Mouse (Mus musculus): Measurements from ENCODE around the gene Myd88. TPM values are rescaled to one million over a fixed set of nuclear protein-coding genes. Genes with fewer than 3 reads are reported as not detected.

Gene Myd88
- total RNA-seq, 2 experiments from 2014 or later, result 14.8 to 15.5 TPM

DNA sequence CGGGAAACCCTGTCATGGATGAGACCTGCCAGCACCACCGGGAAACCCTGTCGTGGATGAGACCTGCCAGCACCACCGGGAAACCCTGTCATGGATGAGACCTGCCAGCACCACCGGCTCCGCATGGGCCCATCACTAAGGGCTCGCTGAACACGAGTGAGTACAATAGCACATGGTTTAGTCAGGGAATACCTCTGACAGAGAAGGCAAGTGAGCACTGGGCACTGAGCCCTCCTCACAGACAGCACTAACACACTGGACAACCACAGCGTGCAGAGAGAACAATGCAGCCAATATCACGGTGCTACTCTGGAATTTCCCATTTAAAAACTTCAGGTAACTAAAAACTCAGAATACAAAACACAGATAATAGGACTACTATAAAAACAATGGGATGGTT is 28.1 kb downstream of the Myd88 start:
- intact Hi-C loops (cut with DNase I), result no loop called here
- no peak for DNase-seq

DNA sequence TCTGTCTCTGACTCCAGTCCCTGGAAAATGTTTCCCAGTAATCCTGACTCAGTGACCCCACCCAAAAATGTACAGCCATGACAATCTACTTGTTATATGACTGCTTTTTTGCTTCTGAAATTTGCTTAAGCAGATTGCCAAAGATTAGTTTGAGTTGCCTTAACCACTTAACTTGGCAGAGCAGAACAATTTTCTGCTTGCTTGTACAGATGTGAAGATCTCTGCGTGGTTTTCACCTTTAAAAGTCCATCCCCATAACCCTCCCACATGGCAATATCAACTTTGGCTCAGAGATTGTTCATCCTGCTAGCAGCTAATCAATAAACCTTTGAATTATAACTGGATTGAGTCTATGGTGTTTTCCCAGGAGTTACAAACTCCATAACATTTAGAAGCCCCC is 32.1 kb downstream of the Myd88 start:
- intact Hi-C loops (cut with DNase I), result no loop called here
- no peak for DNase-seq

DNA sequence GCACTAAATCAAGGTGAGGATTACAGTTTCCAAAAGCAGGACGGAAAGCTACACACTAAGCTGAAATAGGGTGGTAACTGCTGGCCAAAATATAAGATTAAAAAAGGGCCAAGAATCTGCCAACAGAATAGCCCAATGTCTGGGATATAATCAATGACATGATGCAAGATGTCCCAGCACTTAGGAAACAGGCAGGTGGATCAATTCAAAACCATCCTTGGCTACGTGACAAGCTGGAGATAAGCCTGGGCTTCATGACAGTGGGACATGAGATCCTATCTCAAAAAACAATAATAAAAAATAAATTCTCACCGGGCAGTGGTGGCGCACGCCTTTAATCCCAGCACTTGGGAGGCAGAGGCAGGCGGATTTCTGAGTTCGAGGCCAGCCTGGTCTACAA is 35.3 kb downstream of the Myd88 start:
- intact Hi-C loops (cut with DNase I), result no loop called here
- DNase-seq, result no peak

DNA sequence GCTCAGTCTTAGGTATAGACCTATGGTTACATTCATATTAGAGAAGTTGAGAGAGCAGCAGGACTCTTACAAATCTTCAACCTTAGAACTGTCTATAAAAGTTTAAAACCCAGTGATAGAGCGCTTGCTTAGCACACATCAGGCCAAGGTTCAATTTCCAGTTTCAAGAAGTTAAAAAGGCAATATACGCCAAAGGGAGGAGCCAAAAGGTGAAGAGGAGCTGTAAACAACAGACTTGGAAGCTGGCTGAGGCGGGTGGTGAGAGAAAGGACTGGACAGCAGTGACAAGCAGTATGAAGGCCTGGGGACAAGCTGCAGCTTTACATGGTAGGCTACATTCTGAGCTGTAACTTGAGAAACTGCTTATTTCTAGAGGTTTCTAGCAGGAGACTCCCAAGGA is 42.6 kb downstream of the Myd88 start:
- DNase-seq, result no peak
- intact Hi-C loops (cut with DNase I), result no loop called here

DNA sequence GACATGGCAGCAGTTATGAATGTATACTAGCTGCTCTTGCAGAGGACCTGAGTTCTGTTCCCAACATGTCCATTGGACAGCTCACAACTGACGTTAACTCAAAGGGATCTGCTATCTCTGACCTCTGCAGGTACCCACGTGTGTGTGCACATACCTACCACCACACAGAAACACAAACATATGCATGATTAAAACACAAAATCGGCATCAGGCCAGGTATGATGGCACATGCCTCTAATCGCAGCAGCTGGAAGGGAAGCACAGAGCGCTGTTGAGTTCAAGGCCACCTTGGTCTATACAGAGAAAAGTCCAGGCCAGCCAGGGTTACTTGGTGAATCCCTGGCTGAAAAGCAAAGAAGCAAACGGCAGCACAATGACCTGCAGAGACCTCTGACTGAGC is 43.5 kb downstream of the Myd88 start:
- intact Hi-C loops (cut with DNase I), result no loop called here
- no peak for DNase-seq

DNA sequence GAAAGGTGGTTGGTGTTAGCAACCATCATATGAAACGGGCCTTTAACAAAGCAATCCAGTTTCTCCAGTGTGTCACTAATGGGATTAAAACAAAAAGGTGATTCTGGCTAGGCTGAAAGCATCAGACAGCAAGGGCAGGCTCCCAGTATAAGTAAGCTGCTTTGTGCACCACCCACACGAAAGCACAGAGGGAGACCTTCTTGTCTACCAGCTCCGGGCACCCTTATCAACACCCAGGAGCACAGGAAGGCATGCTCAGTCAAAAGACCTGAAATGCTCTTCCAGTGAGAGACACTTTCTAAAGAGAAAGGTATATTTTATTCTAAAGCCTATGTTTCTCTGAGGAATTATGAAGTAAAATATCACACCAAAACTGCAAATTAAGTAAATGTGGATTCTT is 50.4 kb downstream of the Myd88 start:
- no peak for DNase-seq

More for the DNA sequence above, 50.4 kb downstream of the Myd88 start:
- intact Hi-C loops (cut with DNase I), result no loop called here

Other genes with a start within 250 kb of the Myd88 start
- 10 to 100 TPM; 18.2 to 20.3 TPM for gene Plcd1, start 247.9 kb downstream of the Myd88 start, total RNA-seq (2021)
- under 1 TPM; 0.14 to 0.31 TPM for gene Dlec1, start 238.9 kb downstream of the Myd88 start, total RNA-seq (2021)
- gene Acaa1b, start 184.3 kb downstream of the Myd88 start, total RNA-seq (2021), result 1 to 10 TPM; 1.4 to 3.4 TPM
- gene Gm47289, start 182.2 kb downstream of the Myd88 start, total RNA-seq (2021), result not detected
- gene Slc22a13, start 132.3 kb downstream of the Myd88 start, total RNA-seq (2021), result not detected
- 10 to 100 TPM; 49.3 to 49.5 TPM for gene Oxsr1, start 19.0 kb downstream of the Myd88 start, total RNA-seq (2021)
- 10 to 100 TPM; 80.3 to 85.7 TPM for gene Acaa1a, start 1.7 kb downstream of the Myd88 start, total RNA-seq (2021)
- gene Xylb, start 16.0 kb upstream of the Myd88 start, total RNA-seq (2021), result under 1 TPM; 0.22 TPM
- under 1 TPM in 1 of 2 experiments, not detected in 1; 0.19 TPM for gene Slc22a14, start 24.1 kb upstream of the Myd88 start, total RNA-seq (2021)
- gene Acvr2b, start 60.7 kb upstream of the Myd88 start, total RNA-seq (2021), result 1 to 10 TPM; 5.7 to 7.6 TPM
- gene Exog, start 103.5 kb upstream of the Myd88 start, total RNA-seq (2021), result 1 to 10 TPM; 2.4 to 2.5 TPM
- gene Scn5a, start 237.6 kb upstream of the Myd88 start, total RNA-seq (2021), result 100 to 1,000 TPM; 127 to 161 TPM

All from heart, postnatal 36 days (tissue).